Mouse (Mus musculus) left cerebral cortex, adult 6 months (tissue): ENCODE data around the gene Lrrc26. TPM values are rescaled to one million over a fixed set of nuclear protein-coding genes. Genes with fewer than 3 reads are reported as not detected.

Experiments used
- long read RNA-seq, 2 experiments: library from polyadenylated mRNA; unstranded; transcript quantifications; one replicate each; pipeline ENCODE4 v2.0.0; 2019 to 2020
- polyA plus RNA-seq: library from polyadenylated mRNA; unstranded; fragments of <200 nt; fragmentation: Nextera tagmentation; gene quantifications from 2 replicates; pipeline ENCODE4 v1.2.3, GENCODE M21; 2021

Lrrc26 gene
- polyA plus RNA-seq: 0.21 TPM in 1 of 2 replicates, not detected in the other
- long read RNA-seq, experiment 1: 0 reads
- long read RNA-seq, experiment 2: 0 reads

GRCm38 (mm10) chr2:25289651-25290050 is at the start of gene Lrrc26:
Lrrc26 (plus strand) TSS chr2:25289915.

DNA sequence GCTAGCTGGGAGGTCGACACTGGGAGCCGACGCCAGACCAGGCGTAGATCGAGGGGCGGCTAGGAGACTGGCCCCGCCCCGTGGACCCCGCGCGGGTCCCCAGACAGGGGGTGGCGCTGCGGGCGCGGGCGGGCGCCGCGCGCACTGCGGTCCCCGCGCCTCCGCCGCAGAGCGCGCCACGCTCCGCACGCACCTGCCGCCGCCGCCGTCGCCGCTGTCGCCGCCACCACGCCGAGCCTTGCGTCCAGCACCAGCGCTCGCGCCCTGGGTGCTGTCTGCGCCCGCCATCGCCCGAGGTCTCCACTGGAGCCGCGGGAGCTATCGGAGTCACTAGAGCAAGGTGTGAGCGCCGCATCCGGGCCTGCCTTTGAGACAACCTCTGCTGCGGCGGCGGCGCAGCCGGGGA is 47.6 kb upstream of the Lrrc26 start, which contains the start of the genes Rnf208 and Cysrt1:
Rnf208 (plus strand) TSS at position 155 of the 406 bp plus-strand sequence.
Cysrt1 (minus strand) TSS at position 352 of the 406 bp plus-strand sequence.

GRCm38 (mm10) chr2:25246183-25247072 is 43.3 kb upstream of the Lrrc26 start, which contains the start of gene AL732309.1:
AL732309.1 (minus strand) TSS chr2:25246863.

DNA sequence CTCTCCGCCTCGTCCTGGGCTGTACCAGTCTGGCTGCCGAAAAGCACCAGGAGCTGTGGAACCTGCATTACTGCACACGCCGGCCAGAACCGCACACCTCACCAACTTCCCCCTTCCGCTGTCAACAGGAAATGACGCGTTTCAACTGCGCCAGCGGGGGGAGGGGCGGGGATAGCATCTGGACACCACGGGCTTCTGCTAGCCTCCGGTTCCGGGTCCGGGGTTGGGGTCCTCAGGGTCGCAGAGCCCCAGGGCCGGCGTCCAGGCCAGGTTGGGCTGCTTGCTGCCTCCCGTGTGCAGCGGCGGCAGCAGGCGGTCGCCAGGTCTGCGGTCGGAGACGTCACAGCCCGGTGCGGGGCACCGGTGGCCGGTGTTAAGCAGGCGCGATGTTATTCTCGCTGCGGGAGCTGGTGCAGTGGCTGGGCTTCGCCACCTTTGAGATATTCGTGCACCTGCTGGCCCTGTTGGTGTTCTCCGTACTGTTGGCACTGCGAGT is 34.4 kb upstream of the Lrrc26 start, which contains the start of gene Tmem203:
Tmem203 (plus strand) TSS at position 156 of the 496 bp plus-strand sequence.

GRCm38 (mm10) chr2:25262291-25262767 is 27.4 kb upstream of the Lrrc26 start, which contains the start of gene Tprn:
Tprn (plus strand) TSS chr2:25262618.

DNA sequence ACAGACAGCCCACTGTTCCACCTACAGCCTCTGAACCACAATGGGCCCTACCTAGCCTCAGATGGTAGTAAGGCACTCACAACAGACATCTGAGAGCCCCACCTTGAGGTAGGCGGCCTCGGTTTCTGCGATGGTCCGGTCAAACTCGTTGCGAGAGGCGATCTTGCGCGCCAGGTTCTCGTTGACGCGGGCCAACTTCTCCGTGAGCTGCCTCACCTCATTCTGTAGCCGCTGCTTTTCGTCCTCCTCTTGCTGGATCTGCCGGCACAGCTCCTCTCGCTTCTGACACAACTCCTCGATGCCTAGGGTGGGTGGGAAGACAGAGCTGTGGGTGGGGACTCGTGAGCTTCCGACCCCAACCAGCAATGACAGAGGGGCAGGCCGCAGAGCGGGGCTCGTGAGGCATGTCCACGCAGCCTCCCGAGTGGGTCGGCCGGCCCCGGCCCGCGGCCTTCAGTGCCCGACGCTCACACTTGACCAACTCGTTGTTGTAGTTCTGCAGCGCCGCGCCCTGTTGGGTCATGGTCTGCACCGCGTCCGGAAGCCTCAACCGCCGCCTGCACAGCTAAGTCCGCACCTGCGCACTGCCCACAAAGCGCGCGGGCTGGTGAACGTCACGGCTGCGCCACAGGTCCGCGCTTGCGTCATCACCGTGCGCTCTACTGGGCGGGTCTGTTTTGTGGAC is 17.7 kb upstream of the Lrrc26 start, which contains the start of the genes Ssna1 and Anapc2:
Ssna1 (minus strand) TSS at position 612 of the 685 bp plus-strand sequence.
Anapc2 (plus strand) TSS at position 652 of the 685 bp plus-strand sequence.

DNA sequence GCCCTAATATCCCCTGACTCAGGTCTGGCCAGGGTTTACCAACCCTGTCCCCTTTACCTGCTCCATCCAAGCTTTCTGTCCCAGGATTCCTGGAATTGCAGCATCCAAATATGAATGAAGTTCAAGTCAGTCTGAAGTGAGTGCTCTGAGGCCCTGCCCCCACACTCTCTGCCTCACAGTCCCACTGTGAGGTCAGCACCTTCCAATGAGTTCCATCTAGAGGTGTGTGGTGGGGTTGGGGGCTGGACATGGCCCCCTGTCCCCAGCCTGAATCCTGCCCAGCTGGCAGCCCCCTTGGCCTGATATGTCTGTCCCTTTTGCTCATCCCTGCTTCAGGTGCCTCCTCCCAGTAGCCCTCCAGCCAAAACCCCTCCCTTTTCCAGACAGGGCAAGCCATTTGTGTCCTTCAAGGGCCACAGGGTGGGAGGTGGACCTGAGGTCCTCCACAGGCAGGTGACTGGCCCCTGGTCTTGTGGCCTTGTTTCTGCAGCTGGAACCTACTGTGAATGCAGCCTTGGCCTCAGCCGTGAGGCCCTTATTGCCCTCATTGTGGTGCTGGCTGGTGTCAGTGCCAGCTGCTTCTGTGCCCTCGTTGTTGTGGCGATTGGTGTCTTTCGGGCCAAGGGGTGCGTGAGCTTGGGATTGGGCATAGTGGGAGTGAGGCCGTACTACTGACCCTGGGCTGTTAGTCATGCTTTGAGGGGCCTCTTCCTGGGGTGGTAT is 1.6 kb upstream of the Lrrc26 start, which contains the start of gene Tmem210:
Tmem210 (plus strand) TSS at position 219 of the 723 bp plus-strand sequence.

GRCm38 (mm10) chr2:25318971-25319773 is 29.5 kb downstream of the Lrrc26 start, which contains the start of gene Grin1:
Grin1 (minus strand) TSS chr2:25319187.

GRCm38 (mm10) chr2:25332286-25333160 is 42.8 kb downstream of the Lrrc26 start, which contains the start of gene Man1b1:
Man1b1 (plus strand) TSS chr2:25332338.

Other genes starting within 250 kb of the Lrrc26 start
- 342 and 371 TPM in 2 replicates for gene Nsmf, start 235.6 kb upstream of the Lrrc26 start, polyA plus RNA-seq
- not detected in 2 replicates for gene Entpd8, start 209.6 kb upstream of the Lrrc26 start, polyA plus RNA-seq
- gene Noxa1, start 194.8 kb upstream of the Lrrc26 start, polyA plus RNA-seq: not detected in 2 replicates
- 1.1 and 20.3 TPM in 2 replicates for gene Nrarp, start 109.2 kb upstream of the Lrrc26 start, polyA plus RNA-seq
- 1.7 and 2.3 TPM in 2 replicates for gene Tor4a, start 93.0 kb upstream of the Lrrc26 start, polyA plus RNA-seq
- gene Nelfb, start 78.4 kb upstream of the Lrrc26 start, polyA plus RNA-seq: 35.3 and 40.2 TPM in 2 replicates
- not detected in 2 replicates for gene Stpg3, start 75.3 kb upstream of the Lrrc26 start, polyA plus RNA-seq
- gene Fam166a, start 71.2 kb upstream of the Lrrc26 start, polyA plus RNA-seq: 11.9 and 28.8 TPM in 2 replicates
- 509 and 600 TPM in 2 replicates for gene Tubb4b, start 65.2 kb upstream of the Lrrc26 start, polyA plus RNA-seq
- 0.60 and 0.72 TPM in 2 replicates for gene Slc34a3, start 55.6 kb upstream of the Lrrc26 start, polyA plus RNA-seq
- gene Rnf224, start 53.1 kb upstream of the Lrrc26 start, polyA plus RNA-seq: not detected in 2 replicates
- gene Rnf208, start 47.7 kb upstream of the Lrrc26 start, polyA plus RNA-seq: 55.7 and 180 TPM in 2 replicates
- 0.25 TPM in 1 of 2 replicates, not detected in the other for gene Cysrt1, start 47.5 kb upstream of the Lrrc26 start, polyA plus RNA-seq
- gene AL732309.1, start 43.1 kb upstream of the Lrrc26 start, polyA plus RNA-seq: 1.1 and 1.6 TPM in 2 replicates
- 34.3 and 36.9 TPM in 2 replicates for gene Tmem203, start 34.5 kb upstream of the Lrrc26 start, polyA plus RNA-seq
- 9.4 and 13.1 TPM in 2 replicates for gene Tprn, start 27.3 kb upstream of the Lrrc26 start, polyA plus RNA-seq
- gene Ssna1, start 17.5 kb upstream of the Lrrc26 start, polyA plus RNA-seq: 77.5 and 87.9 TPM in 2 replicates
- 33.8 and 42.6 TPM in 2 replicates for gene Anapc2, start 17.4 kb upstream of the Lrrc26 start, polyA plus RNA-seq
- gene Tmem210, start 1.8 kb upstream of the Lrrc26 start, polyA plus RNA-seq: 0.56 TPM in 1 of 2 replicates, not detected in the other
- gene Grin1, start 29.3 kb downstream of the Lrrc26 start, polyA plus RNA-seq: 87.7 and 146 TPM in 2 replicates
- gene Man1b1, start 42.4 kb downstream of the Lrrc26 start, polyA plus RNA-seq: 17.0 and 18.5 TPM in 2 replicates
- 17.8 and 22.5 TPM in 2 replicates for gene Dpp7, start 66.4 kb downstream of the Lrrc26 start, polyA plus RNA-seq
- 20.6 and 34.9 TPM in 2 replicates for gene Uap1l1, start 75.8 kb downstream of the Lrrc26 start, polyA plus RNA-seq
- gene Sapcd2, start 82.4 kb downstream of the Lrrc26 start, polyA plus RNA-seq: 1.2 and 1.7 TPM in 2 replicates
- 21.4 and 31.9 TPM in 2 replicates for gene Entpd2, start 106.0 kb downstream of the Lrrc26 start, polyA plus RNA-seq
- 232 and 408 TPM in 2 replicates for gene Npdc1, start 109.4 kb downstream of the Lrrc26 start, polyA plus RNA-seq
- gene Fut7, start 133.4 kb downstream of the Lrrc26 start, polyA plus RNA-seq: not detected in 2 replicates
- 21.7 and 39.7 TPM in 2 replicates for gene Abca2, start 138.8 kb downstream of the Lrrc26 start, polyA plus RNA-seq
- gene Clic3, start 166.9 kb downstream of the Lrrc26 start, polyA plus RNA-seq: 0.68 and 1.1 TPM in 2 replicates
- 121 and 132 TPM in 2 replicates for gene Paxx, start 171.2 kb downstream of the Lrrc26 start, polyA plus RNA-seq
- gene Ptgds, start 180.1 kb downstream of the Lrrc26 start, polyA plus RNA-seq: 6,798 and 9,400 TPM in 2 replicates
- gene Lcn12, start 204.0 kb downstream of the Lrrc26 start, polyA plus RNA-seq: not detected in 2 replicates
- gene Fbxw5, start 210.8 kb downstream of the Lrrc26 start, polyA plus RNA-seq: 103 and 115 TPM in 2 replicates
- gene C8g, start 211.8 kb downstream of the Lrrc26 start, polyA plus RNA-seq: 1.4 and 1.7 TPM in 2 replicates